Mouse (Mus musculus): ENCODE results near the gene Gse1. TPM values are rescaled to one million over a fixed set of nuclear protein-coding genes. Genes with fewer than 3 reads are reported as not detected.

Gse1 gene
- polyA plus RNA-seq, 1 experiment: 17.1 TPM

GRCm38 (mm10) chr8:120294982-120295870 is 67.0 kb downstream of the Gse1 start:
- peak; percentile 46 for TF ChIP-seq TAL1 (IDR thresholded peaks at IDR 0.05; ENCODE audit: low read length)
- TF ChIP-seq GATA1 (IDR thresholded peaks at IDR 0.05; ENCODE audit: low read length): no peak
- no peaks in the 10 kb centered on the region for H3K27me3 ChIP-seq (ENCODE audit: control insufficient read depth)
- H3K4me3 ChIP-seq (replicated peaks): peak overlapping the region; percentile 72

GRCm38 (mm10) chr8:120297000-120297399 is 68.7 kb downstream of the Gse1 start:
- Histone ChIP-seq H3K4me1 (ENCODE audit: control insufficient read depth) (peaks cover 84% of the 10 kb centered on the region), H3K9me3 (ENCODE audit: control insufficient read depth, low read length) (no peaks in the 10 kb centered on the region), H3K4me3 (replicated peaks) (no peak overlapping the region), H3K27me3 (ENCODE audit: control insufficient read depth) (no peaks in the 10 kb centered on the region), H3K36me3 (ENCODE audit: control insufficient read depth) (peaks cover 20% of the 10 kb centered on the region)
- no peak for TF ChIP-seq TAL1 (IDR thresholded peaks at IDR 0.05; ENCODE audit: low read length)
- TF ChIP-seq GATA1 (IDR thresholded peaks at IDR 0.05; ENCODE audit: low read length): no peak

More at GRCm38 (mm10) chr8:120294982-120295870, 67.0 kb downstream of the Gse1 start:
- Histone ChIP-seq H3K4me1 (ENCODE audit: control insufficient read depth) (peaks cover 90% of the 10 kb centered on the region), H3K9me3 (ENCODE audit: control insufficient read depth, low read length) (no peaks in the 10 kb centered on the region), H3K36me3 (ENCODE audit: control insufficient read depth) (peaks cover 37% of the 10 kb centered on the region)

GRCm38 (mm10) chr8:120298601-120299532 is 70.6 kb downstream of the Gse1 start:
- no peak for TF ChIP-seq TAL1 (IDR thresholded peaks at IDR 0.05; ENCODE audit: low read length)
- no peak for TF ChIP-seq GATA1 (IDR thresholded peaks at IDR 0.05; ENCODE audit: low read length)
- no peaks in the 10 kb centered on the region for H3K27me3 ChIP-seq (ENCODE audit: control insufficient read depth)
- H3K4me1 ChIP-seq (ENCODE audit: control insufficient read depth): peaks cover 66% of the 10 kb centered on the region
- H3K36me3 ChIP-seq (ENCODE audit: control insufficient read depth): peaks cover 8% of the 10 kb centered on the region
- no peak overlapping the region for H3K4me3 ChIP-seq (replicated peaks)
- no peaks in the 10 kb centered on the region for H3K9me3 ChIP-seq (ENCODE audit: control insufficient read depth, low read length)

GRCm38 (mm10) chr8:120300601-120301141 is 72.4 kb downstream of the Gse1 start:
- Histone ChIP-seq H3K27me3 (ENCODE audit: control insufficient read depth) (no peaks in the 10 kb centered on the region), H3K9me3 (ENCODE audit: control insufficient read depth, low read length) (no peaks in the 10 kb centered on the region), H3K36me3 (ENCODE audit: control insufficient read depth) (peaks cover 4% of the 10 kb centered on the region), H3K4me3 (replicated peaks) (peak overlapping the region; percentile 28), H3K4me1 (ENCODE audit: control insufficient read depth) (peaks cover 48% of the 10 kb centered on the region)
- TF ChIP-seq GATA1 (IDR thresholded peaks at IDR 0.05; ENCODE audit: low read length) (no peak), TAL1 (IDR thresholded peaks at IDR 0.05; ENCODE audit: low read length) (no peak)

- Histone ChIP-seq H3K4me3 (replicated peaks) (no peak overlapping the region), H3K9me3 (ENCODE audit: control insufficient read depth, low read length) (no peaks in the 10 kb centered on the region), H3K36me3 (ENCODE audit: control insufficient read depth) (no peaks in the 10 kb centered on the region), H3K4me1 (ENCODE audit: control insufficient read depth) (peaks cover 29% of the 10 kb centered on the region), H3K27me3 (ENCODE audit: control insufficient read depth) (peaks cover 20% of the 10 kb centered on the region)
- TF ChIP-seq TAL1 (IDR thresholded peaks at IDR 0.05; ENCODE audit: low read length) (no peak), GATA1 (IDR thresholded peaks at IDR 0.05; ENCODE audit: low read length) (no peak)
Observed at GRCm38 (mm10) chr8:120302941-120303675, 74.9 kb downstream of the Gse1 start.

GRCm38 (mm10) chr8:120304097-120304496 is 75.8 kb downstream of the Gse1 start:
- H3K4me3 ChIP-seq (replicated peaks): no peak overlapping the region
- no peaks in the 10 kb centered on the region for H3K36me3 ChIP-seq (ENCODE audit: control insufficient read depth)
- H3K27me3 ChIP-seq (ENCODE audit: control insufficient read depth): peaks cover 29% of the 10 kb centered on the region
- H3K4me1 ChIP-seq (ENCODE audit: control insufficient read depth): peaks cover 21% of the 10 kb centered on the region
- H3K9me3 ChIP-seq (ENCODE audit: control insufficient read depth, low read length): no peaks in the 10 kb centered on the region
- TF ChIP-seq TAL1 (IDR thresholded peaks at IDR 0.05; ENCODE audit: low read length) (no peak), GATA1 (IDR thresholded peaks at IDR 0.05; ENCODE audit: low read length) (no peak)

GRCm38 (mm10) chr8:120305800-120306385 is 77.6 kb downstream of the Gse1 start:
- no peaks in the 10 kb centered on the region for H3K36me3 ChIP-seq (ENCODE audit: control insufficient read depth)
- H3K9me3 ChIP-seq (ENCODE audit: control insufficient read depth, low read length): no peaks in the 10 kb centered on the region
- no peak overlapping the region for H3K4me3 ChIP-seq (replicated peaks)
- peaks cover 7% of the 10 kb centered on the region for H3K4me1 ChIP-seq (ENCODE audit: control insufficient read depth)
- peaks cover 37% of the 10 kb centered on the region for H3K27me3 ChIP-seq (ENCODE audit: control insufficient read depth)
- TF ChIP-seq TAL1 (IDR thresholded peaks at IDR 0.05; ENCODE audit: low read length) (no peak), GATA1 (IDR thresholded peaks at IDR 0.05; ENCODE audit: low read length) (no peak)

GRCm38 (mm10) chr8:120307103-120307502 is 78.8 kb downstream of the Gse1 start:
- no peak overlapping the region for H3K4me3 ChIP-seq (replicated peaks)
- H3K4me1 ChIP-seq (ENCODE audit: control insufficient read depth): peaks cover 2% of the 10 kb centered on the region
- H3K27me3 ChIP-seq (ENCODE audit: control insufficient read depth): peaks cover 39% of the 10 kb centered on the region

More at GRCm38 (mm10) chr8:120307103-120307502, 78.8 kb downstream of the Gse1 start:
- Histone ChIP-seq H3K9me3 (ENCODE audit: control insufficient read depth, low read length) (no peaks in the 10 kb centered on the region), H3K36me3 (ENCODE audit: control insufficient read depth) (no peaks in the 10 kb centered on the region)
- no peak for TF ChIP-seq GATA1 (IDR thresholded peaks at IDR 0.05; ENCODE audit: low read length)
